Mouse (Mus musculus): ENCODE data around the gene Sytl3.
"Not testable (repeated sequence)": the region's sequence is repeated elsewhere in the genome, so short reads cannot be mapped to it uniquely, and the experiment has no call there.

Gene Sytl3

GRCm38 (mm10) chr17:6646841-6647240, 12.1 kb upstream of the Sytl3 start:
- not testable (repeated sequence) for DNase-seq (ENCODE audit: low spot score in 2 of 2)

GRCm38 (mm10) chr17:6647452-6647851, 11.4 kb upstream of the Sytl3 start:
- DNase-seq (ENCODE audit: low spot score in 2 of 2), result not testable (repeated sequence)

GRCm38 (mm10) chr17:6650904-6651565, 7.9 kb upstream of the Sytl3 start:
- DNase-seq (ENCODE audit: low spot score in 2 of 2), result peak; percentile 65

- DNase-seq (ENCODE audit: low spot score in 2 of 2), result not testable (repeated sequence)
Measured at GRCm38 (mm10) chr17:6653341-6653946, 5.4 kb upstream of the Sytl3 start.

GRCm38 (mm10) chr17:6655087-6655511, 3.8 kb upstream of the Sytl3 start:
- peak in 1 of 2 experiments; percentile 70 for DNase-seq (ENCODE audit: low spot score in 2 of 2)

- peak; percentile 65 to 71 for DNase-seq (ENCODE audit: low spot score in 2 of 2)
Measured at GRCm38 (mm10) chr17:6655567-6656281, 3.2 kb upstream of the Sytl3 start, which contains the start of gene Dynlt1f. TSS of gene Dynlt1f (minus strand) at chr17:6655900.

- not testable (repeated sequence) for DNase-seq (ENCODE audit: low spot score in 2 of 2)
Measured at GRCm38 (mm10) chr17:6656471-6656870, 2.4 kb upstream of the Sytl3 start.

GRCm38 (mm10) chr17:6660589-6660988, 1.7 kb downstream of the Sytl3 start:
- not testable (repeated sequence) for DNase-seq (ENCODE audit: low spot score in 2 of 2)

GRCm38 (mm10) chr17:6661093-6661816, 2.4 kb downstream of the Sytl3 start:
- DNase-seq (ENCODE audit: low spot score in 2 of 2), result not testable (repeated sequence)

GRCm38 (mm10) chr17:6662840-6663239, 3.9 kb downstream of the Sytl3 start:
- DNase-seq (ENCODE audit: low spot score in 2 of 2), result not testable (repeated sequence)

- not testable (repeated sequence) for DNase-seq (ENCODE audit: low spot score in 2 of 2)
Measured at GRCm38 (mm10) chr17:6665389-6665788, 6.5 kb downstream of the Sytl3 start.

GRCm38 (mm10) chr17:6668522-6668921, 9.6 kb downstream of the Sytl3 start:
- not testable (repeated sequence) for DNase-seq (ENCODE audit: low spot score in 2 of 2)

- not testable (repeated sequence) for DNase-seq (ENCODE audit: low spot score in 2 of 2)
Measured at GRCm38 (mm10) chr17:6674297-6674696, 15.4 kb downstream of the Sytl3 start.

GRCm38 (mm10) chr17:6678063-6678462, 19.2 kb downstream of the Sytl3 start:
- not testable (repeated sequence) for DNase-seq (ENCODE audit: low spot score in 2 of 2)

- DNase-seq (ENCODE audit: low spot score in 2 of 2), result not testable (repeated sequence)
Measured at GRCm38 (mm10) chr17:6681721-6682120, 22.8 kb downstream of the Sytl3 start.

- not testable (repeated sequence) for DNase-seq (ENCODE audit: low spot score in 2 of 2)
Measured at GRCm38 (mm10) chr17:6683702-6684101, 24.8 kb downstream of the Sytl3 start.

- DNase-seq (ENCODE audit: low spot score in 2 of 2), result not testable (repeated sequence)
Measured at GRCm38 (mm10) chr17:6684464-6685287, 25.8 kb downstream of the Sytl3 start.

GRCm38 (mm10) chr17:6685288-6685818, 26.5 kb downstream of the Sytl3 start:
- not testable (repeated sequence) for DNase-seq (ENCODE audit: low spot score in 2 of 2)

- not testable (repeated sequence) for DNase-seq (ENCODE audit: low spot score in 2 of 2)
Measured at GRCm38 (mm10) chr17:6686299-6686971, 27.5 kb downstream of the Sytl3 start.

GRCm38 (mm10) chr17:6689344-6689743, 30.5 kb downstream of the Sytl3 start:
- not testable (repeated sequence) for DNase-seq (ENCODE audit: low spot score in 2 of 2)

All from frontal cortex, postnatal 36 days (tissue).